Mouse (Mus musculus) small intestine, adult 2 months (tissue): ENCODE measurements around the gene Tcaf3. TPM values are rescaled to one million over a fixed set of nuclear protein-coding genes. Genes with fewer than 3 reads are reported as not detected.
A peak's percentile ranks its signal among the peaks of the same experiment; 100 is the strongest.

ENCODE experiments used
- H3K27ac ChIP-seq: fragments of 200-500 bp; 2 replicates; pipeline ENCODE4 v1.5.1; 2012; ENCODE audit warnings: low read depth, low read length, control low read depth, inconsistent platforms; ENCODE audit not compliant: insufficient read depth
- H3K27me3 ChIP-seq: fragments of 200-500 bp; 2 replicates; pipeline ENCODE4 v1.6.1; 2012; ENCODE audit warnings: mild to moderate bottlenecking, moderate library complexity, low read length, inconsistent platforms; ENCODE audit not compliant: control insufficient read depth, insufficient read depth
- H3K36me3 ChIP-seq: fragments of 200-500 bp; 2 replicates; pipeline ENCODE4 v1.6.1; 2012; ENCODE audit warnings: mild to moderate bottlenecking, low read length, control low read depth, inconsistent platforms; ENCODE audit not compliant: control insufficient read depth, insufficient read depth
- H3K4me1 ChIP-seq: fragments of 200-500 bp; 2 replicates; pipeline ENCODE4 v1.6.1; 2012; ENCODE audit warnings: low read length, inconsistent platforms, mixed read lengths; ENCODE audit not compliant: control insufficient read depth, insufficient read depth, insufficient read length
- H3K4me3 ChIP-seq: fragments of 200-500 bp; 2 replicates; pipeline ENCODE4 v1.5.1; 2012; ENCODE audit warnings: low read depth, mild to moderate bottlenecking, control low read depth, inconsistent platforms, low read length, moderate library complexity
- CTCF ChIP-seq: fragments of 200-500 bp; IDR thresholded peaks from 2 replicates; pipeline ENCODE4 v1.5.1; 2012; ENCODE audit warnings: low read depth, mild to moderate bottlenecking, control low read depth, inconsistent platforms, low read length, moderate library complexity, mixed read lengths; ENCODE audit not compliant: insufficient replicate concordance, insufficient read length; ENCODE audit errors: extremely low read depth
- POLR2A ChIP-seq: fragments of 200-500 bp; IDR thresholded peaks from 2 replicates; pipeline ENCODE4 v1.6.1; 2012; ENCODE audit warnings: low read depth, mild to moderate bottlenecking, control low read depth, inconsistent platforms, low read length, moderate library complexity
- WGBS: fragments of 180-500 bp; shearing (Covaris S2); methylation state at CpG from one replicate; pipeline ENCODE4 v1.1.7; 2018; 5-methylcytosine and 5-hydroxymethylcytosine counted together
- polyA plus RNA-seq: library from polyadenylated mRNA; depleted of rRNA; stranded (reverse); fragments of >200 nt; gene quantifications from 2 replicates; pipeline ENCODE4 v1.2.3, GENCODE M21; 2012

Gene Tcaf3
- polyA plus RNA-seq, 1 experiment = not detected

DNA sequence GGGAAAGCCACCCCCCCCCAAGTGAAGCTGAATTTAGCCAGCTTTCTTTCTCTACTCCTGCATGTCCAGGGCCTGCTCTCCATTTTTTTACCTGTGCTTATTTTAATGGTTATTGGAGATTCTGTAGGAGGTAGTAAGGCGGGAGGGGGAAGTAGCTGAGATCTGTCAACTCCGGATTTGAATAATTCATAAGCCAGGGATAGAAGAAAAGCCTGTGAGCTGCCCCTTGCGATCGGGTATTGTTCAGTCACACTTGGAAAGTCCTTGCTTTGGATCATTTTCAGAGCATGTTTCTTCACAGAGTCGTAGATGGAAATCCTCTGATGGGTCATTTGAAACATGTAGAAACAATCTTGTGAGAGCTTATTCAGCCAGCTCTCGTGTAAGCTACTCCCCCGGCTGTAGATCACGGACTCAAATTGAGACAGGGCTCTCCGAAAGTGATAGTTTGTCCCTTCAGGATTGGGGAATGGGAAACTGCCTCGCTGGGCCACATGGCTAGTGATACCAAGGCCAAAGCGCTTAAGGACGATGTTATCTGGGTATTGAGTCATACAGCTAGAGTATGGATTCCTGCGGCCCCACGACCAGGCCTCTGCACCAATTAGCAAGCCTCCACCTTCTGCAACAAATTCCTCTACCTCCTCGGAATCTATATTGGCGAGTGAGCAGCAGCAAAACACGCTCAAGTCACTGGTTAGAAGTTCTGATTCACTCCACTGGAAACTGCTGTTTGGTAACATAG, 4.2 kb downstream of the Tcaf3 start:
- no peak overlapping the region for H3K4me3 ChIP-seq
- no peaks in the 10 kb centered on the region for H3K4me1 ChIP-seq
- TF ChIP-seq CTCF = no peak
- TF ChIP-seq POLR2A = no peak
- WGBS = 84% methylated on average over 17 of the region's 17 CpGs
- H3K27me3 ChIP-seq = no peaks in the 10 kb centered on the region
- no peaks in the 10 kb centered on the region for H3K36me3 ChIP-seq
- no peak overlapping the region for H3K27ac ChIP-seq

DNA sequence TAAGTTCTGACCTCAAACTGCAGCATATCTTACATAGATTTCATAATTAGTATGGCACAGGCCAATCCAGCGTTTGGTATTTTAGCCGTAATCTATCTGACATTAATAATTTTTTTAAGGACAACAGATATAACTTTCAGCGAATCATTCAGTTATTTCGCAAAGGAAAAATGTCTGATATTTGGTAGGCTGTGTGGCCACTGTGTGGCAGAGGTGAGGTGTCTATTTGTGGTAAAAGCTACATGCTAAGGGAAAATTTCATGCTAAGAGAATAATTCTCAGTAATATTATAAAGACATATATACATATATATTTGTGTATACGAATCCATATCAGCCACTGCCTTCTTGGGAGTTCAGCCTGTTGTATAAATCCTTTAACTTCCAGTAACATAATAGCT, 10.9 kb downstream of the Tcaf3 start:
- TF ChIP-seq POLR2A (no peak), CTCF (no peak)
- Histone ChIP-seq H3K4me1 (no peaks in the 10 kb centered on the region), H3K27me3 (no peaks in the 10 kb centered on the region), H3K4me3 (no peak overlapping the region), H3K36me3 (no peaks in the 10 kb centered on the region), H3K27ac (no peak overlapping the region)
- 75% methylated on average over 5 of the region's 5 CpGs for WGBS

DNA sequence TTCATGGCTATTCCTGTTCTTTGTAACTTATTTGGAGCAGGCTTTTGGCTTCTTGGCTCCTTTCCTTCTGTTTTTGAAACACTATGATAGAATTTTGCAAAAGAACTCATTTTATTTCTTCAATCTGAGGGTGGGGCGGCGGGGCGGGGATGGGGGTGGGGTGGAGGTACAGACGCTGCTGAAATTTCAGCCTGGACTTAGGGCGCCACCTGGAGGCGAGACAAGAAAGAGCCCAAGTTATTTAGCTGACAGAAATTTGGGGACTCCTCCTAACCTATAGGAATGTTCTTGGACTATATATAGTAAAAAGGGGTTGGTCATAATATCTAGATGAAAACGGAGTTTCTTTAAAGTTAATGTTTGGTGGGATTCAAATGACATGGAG, 14.0 kb downstream of the Tcaf3 start:
- no peaks in the 10 kb centered on the region for H3K27me3 ChIP-seq
- TF ChIP-seq POLR2A (no peak), CTCF (peak; percentile 70; the same call in 1 of the 2 replicates)
- no peak overlapping the region for H3K27ac ChIP-seq
- H3K4me3 ChIP-seq = no peak overlapping the region
- 2% methylated on average over 7 of the region's 7 CpGs for WGBS
- no peaks in the 10 kb centered on the region for H3K4me1 ChIP-seq
- H3K36me3 ChIP-seq = no peaks in the 10 kb centered on the region

GRCm38 (mm10) chr6:42582741-42583487, 14.6 kb downstream of the Tcaf3 start:
- no peak overlapping the region for H3K27ac ChIP-seq
- no peak overlapping the region for H3K4me3 ChIP-seq
- H3K4me1 ChIP-seq = no peaks in the 10 kb centered on the region
- no peaks in the 10 kb centered on the region for H3K27me3 ChIP-seq
- 50% methylated on average over 9 of the region's 9 CpGs for WGBS
- H3K36me3 ChIP-seq = no peaks in the 10 kb centered on the region
- TF ChIP-seq CTCF (no peak), POLR2A (no peak)

- Histone ChIP-seq H3K27ac (no peak overlapping the region), H3K4me1 (no peaks in the 10 kb centered on the region), H3K27me3 (no peaks in the 10 kb centered on the region), H3K36me3 (no peaks in the 10 kb centered on the region), H3K4me3 (no peak overlapping the region)
- TF ChIP-seq CTCF = no peak
- TF ChIP-seq POLR2A = no peak
- WGBS = 53% methylated on average over 4 of the region's 4 CpGs
These were observed 18.8 kb downstream of the Tcaf3 start for GRCm38 (mm10) chr6:42578678-42579077.

- WGBS = 84% methylated on average over 2 of the region's 2 CpGs
- Histone ChIP-seq H3K4me1 (no peaks in the 10 kb centered on the region), H3K27ac (no peak overlapping the region), H3K36me3 (no peaks in the 10 kb centered on the region), H3K27me3 (no peaks in the 10 kb centered on the region), H3K4me3 (no peak overlapping the region)
- TF ChIP-seq CTCF = no peak
- no peak for TF ChIP-seq POLR2A
These were observed 20.1 kb downstream of the Tcaf3 start for GRCm38 (mm10) chr6:42577433-42577832.

- 60% methylated on average over 2 of the region's 2 CpGs for WGBS
- H3K27ac ChIP-seq = no peak overlapping the region
These were observed 29.3 kb downstream of the Tcaf3 start for GRCm38 (mm10) chr6:42568205-42568604.

More at GRCm38 (mm10) chr6:42568205-42568604, 29.3 kb downstream of the Tcaf3 start:
- Histone ChIP-seq H3K4me3 (no peak overlapping the region), H3K27me3 (no peaks in the 10 kb centered on the region), H3K4me1 (no peaks in the 10 kb centered on the region), H3K36me3 (no peaks in the 10 kb centered on the region)
- TF ChIP-seq POLR2A = no peak
- TF ChIP-seq CTCF = no peak
